Mouse (Mus musculus) C2C12 (cell line): Measurements from ENCODE around the gene Hmgcs2.

Experiments
- CEBPB ChIP-seq: IDR thresholded peaks from one replicate; pipeline ENCODE4 v1.6.1; 2011; ENCODE audit warnings: low read depth, mild to moderate bottlenecking, control low read depth, moderate library complexity
- CTCF ChIP-seq: IDR thresholded peaks from one replicate; pipeline ENCODE4 v1.5.1; 2011; ENCODE audit not compliant: control insufficient read depth, insufficient read depth, insufficient read length
- MYOD1 ChIP-seq: IDR thresholded peaks from one replicate; pipeline ENCODE4 v1.6.1; 2011; ENCODE audit warnings: low read depth; ENCODE audit not compliant: control insufficient read depth, insufficient read length
- USF1 ChIP-seq: IDR thresholded peaks from one replicate; pipeline ENCODE4 v1.6.1; 2011; ENCODE audit warnings: low read depth, mild to moderate bottlenecking, control low read depth, moderate library complexity

GRCm38 (mm10) chr3:98317143-98317542 is 36.9 kb downstream of the Hmgcs2 start:
- no peak for TF ChIP-seq CTCF
- no peak for TF ChIP-seq USF1
- no peak for TF ChIP-seq MYOD1
- TF ChIP-seq CEBPB, result no peak
